8 mouse cellular contexts compared by ENCODE assay signal in the genomic region with DNA sequence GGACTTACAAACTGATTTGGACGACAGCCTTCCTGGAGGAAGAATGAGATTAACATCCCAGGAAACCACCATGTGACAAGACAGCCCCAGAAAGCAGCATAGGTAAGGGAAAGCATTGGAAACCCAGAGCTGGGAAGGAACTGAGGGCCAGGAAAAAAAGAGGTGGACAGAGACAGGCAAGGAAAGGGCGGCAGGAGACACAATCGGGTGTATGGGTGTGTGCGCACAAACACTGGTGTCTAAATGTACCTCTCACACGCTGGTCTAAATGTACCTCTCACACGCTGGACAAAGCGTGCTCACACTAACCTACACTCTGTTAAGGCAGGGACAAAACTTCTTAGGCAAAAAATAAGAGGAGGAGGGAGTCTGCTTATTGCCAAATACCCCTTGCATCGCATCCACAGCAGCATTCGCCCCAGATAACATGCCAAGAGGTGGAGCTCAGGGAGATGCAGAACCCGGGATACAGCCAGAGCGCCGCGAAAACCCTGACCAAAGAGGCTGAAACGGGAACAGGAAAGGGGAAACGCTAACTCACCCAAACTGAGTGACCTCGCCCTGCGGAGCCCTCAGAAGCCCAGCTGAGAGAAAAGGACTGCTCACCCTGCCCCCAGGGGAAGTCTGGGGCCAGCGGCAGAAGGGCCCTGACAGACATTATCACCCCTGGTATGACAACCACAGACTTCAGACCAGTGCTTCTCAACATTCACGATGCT. TPM values are rescaled to one million over a fixed set of nuclear protein-coding genes. Genes with fewer than 3 reads are reported as not detected.
DNase-seq lines count a peak whose midpoint lies in the region; ATAC-seq and TF ChIP-seq lines count a peak whose summit lies in the region.

No protein-coding gene starts in this region.

- ATAC-seq in forebrain, embryonic 11.5 days (replicated peaks; ENCODE audit: low FRiP score) = no peak
- ATAC-seq in kidney, postnatal 0 days (replicated peaks; ENCODE audit: low FRiP score, low read depth) = no peak
- ATAC-seq in midbrain, embryonic 15.5 days (replicated peaks) = no peak

- H3K4me3 ChIP-seq in forebrain, embryonic 11.5 days (ENCODE audit: low read depth, low read length) = peak overlapping the region; percentile 60; the same call in 1 of the 2 replicates
- peak overlapping the region; percentile 63 for H3K4me3 ChIP-seq in kidney, postnatal 0 days (replicated peaks; ENCODE audit: low read depth, low read length)
- H3K4me3 ChIP-seq in midbrain, embryonic 15.5 days = peak overlapping the region; percentile 65

- H3K4me1 ChIP-seq in forebrain, embryonic 11.5 days (replicated peaks; ENCODE audit: control insufficient read depth, insufficient read depth, low read length) = peaks cover 25% of the 10 kb centered on the region
- H3K4me1 ChIP-seq in kidney, postnatal 0 days (replicated peaks; ENCODE audit: insufficient read depth, low read length) = peaks cover 20% of the 10 kb centered on the region
- peaks cover 51% of the 10 kb centered on the region for H3K4me1 ChIP-seq in midbrain, embryonic 15.5 days

- no peak overlapping the region for H3K27ac ChIP-seq in forebrain, embryonic 11.5 days (ENCODE audit: low read depth, low read length)
- 0 out of 2 replicates have a peak overlapping the region, but pooled peaks have one; percentile 50 for H3K27ac ChIP-seq in kidney, postnatal 0 days
- H3K27ac ChIP-seq in midbrain, embryonic 15.5 days = peak overlapping the region; percentile 80

- TF ChIP-seq CTCF in kidney, postnatal 0 days (IDR thresholded peaks at IDR 0.05; ENCODE audit: low read depth) = no peak

- peak; percentile 35 for DNase-seq in cerebellum, adult 8-10 months
- no peak for DNase-seq in cerebellum, postnatal 14 days
- DNase-seq in A20 (ENCODE audit: low read depth, low spot score) = peak; percentile 55
- peak; percentile 52 for DNase-seq in forebrain, embryonic 11.5 days (ENCODE audit: low spot score)
- no peak for DNase-seq in kidney, postnatal 0 days (ENCODE audit: low spot score)
- no peak for DNase-seq in right cerebral cortex, postnatal 36 days (ENCODE audit: low spot score in 2 of 2)
- DNase-seq in embryo, embryonic 10.5 days (ENCODE audit: low spot score) = no peak

- 88% methylated on average over 19 of the region's 19 CpGs for WGBS in forebrain, embryonic 11.5 days
- WGBS in kidney, postnatal 0 days = 83% methylated on average over 19 of the region's 19 CpGs
- 86% methylated on average over 19 of the region's 19 CpGs for WGBS in midbrain, embryonic 15.5 days

- peaks cover 21% of the 10 kb centered on the region for H3K36me3 ChIP-seq in forebrain, embryonic 11.5 days (ENCODE audit: control insufficient read depth, insufficient read depth, low read length)
- H3K36me3 ChIP-seq in kidney, postnatal 0 days (ENCODE audit: insufficient read depth, low read length) = peaks cover 37% of the 10 kb centered on the region
- H3K36me3 ChIP-seq in midbrain, embryonic 15.5 days (replicated peaks) = peaks cover 36% of the 10 kb centered on the region

- peak overlapping the region; percentile 85; the same call in 1 of the 2 replicates for H3K4me2 ChIP-seq in forebrain, embryonic 11.5 days (ENCODE audit: low read depth, low read length, severe bottlenecking)
- H3K4me2 ChIP-seq in kidney, postnatal 0 days (ENCODE audit: low read length) = peak overlapping the region; percentile 70
- peak overlapping the region; percentile 83 for H3K4me2 ChIP-seq in midbrain, embryonic 15.5 days

- H3K9me3 ChIP-seq in forebrain, embryonic 11.5 days (ENCODE audit: control insufficient read depth, low read length) = no peaks in the 10 kb centered on the region
- H3K9me3 ChIP-seq in kidney, postnatal 0 days (replicated peaks; ENCODE audit: low read length) = no peaks in the 10 kb centered on the region
- no peaks in the 10 kb centered on the region for H3K9me3 ChIP-seq in midbrain, embryonic 15.5 days

- no peaks in the 10 kb centered on the region for H3K27me3 ChIP-seq in forebrain, embryonic 11.5 days (ENCODE audit: control insufficient read depth, insufficient read depth, low read length)
- no peaks in the 10 kb centered on the region for H3K27me3 ChIP-seq in kidney, postnatal 0 days (ENCODE audit: insufficient read depth, low read length)
- no peaks in the 10 kb centered on the region for H3K27me3 ChIP-seq in midbrain, embryonic 15.5 days (replicated peaks)

- no peak overlapping the region for H3K9ac ChIP-seq in forebrain, embryonic 11.5 days (ENCODE audit: low read length)
- H3K9ac ChIP-seq in kidney, postnatal 0 days (ENCODE audit: low read depth, low read length) = 0 out of 2 replicates have a peak overlapping the region, but pooled peaks have one; percentile 31
- 0 out of 2 replicates have a peak overlapping the region, but pooled peaks have one; percentile 9 for H3K9ac ChIP-seq in midbrain, embryonic 15.5 days

RNA-seq across cellular contexts. Expression of gene Rpl18, which starts 0.6 kb away (rescaled TPM):
- 936 and 958 TPM in 2 replicates for polyA plus RNA-seq in forebrain, embryonic 11.5 days (2014; fragmentation: Nextera tagmentation; extraction: Ambion mirVana)
- 1,049 and 1,142 TPM in 2 replicates for polyA plus RNA-seq in kidney, postnatal 0 days (2015; fragmentation: Nextera tagmentation; extraction: Ambion mirVana)
- 537 and 538 TPM in 2 replicates for polyA plus RNA-seq in midbrain, embryonic 15.5 days (2015; fragmentation: Nextera tagmentation; extraction: Ambion mirVana)

RNA-seq across cellular contexts. Expression of gene Sphk2, which starts 1.9 kb away (rescaled TPM):
- 27.0 and 27.9 TPM in 2 replicates for polyA plus RNA-seq in forebrain, embryonic 11.5 days (2014; fragmentation: Nextera tagmentation; extraction: Ambion mirVana)
- 20.8 and 22.3 TPM in 2 replicates for polyA plus RNA-seq in kidney, postnatal 0 days (2015; fragmentation: Nextera tagmentation; extraction: Ambion mirVana)
- 24.5 and 26.4 TPM in 2 replicates for polyA plus RNA-seq in midbrain, embryonic 15.5 days (2015; fragmentation: Nextera tagmentation; extraction: Ambion mirVana)

RNA-seq across cellular contexts. Expression of gene Fam83e, which starts 5.1 kb away (rescaled TPM):
- polyA plus RNA-seq in forebrain, embryonic 11.5 days (2014; fragmentation: Nextera tagmentation; extraction: Ambion mirVana) = 0.80 and 1.2 TPM in 2 replicates
- polyA plus RNA-seq in kidney, postnatal 0 days (2015; fragmentation: Nextera tagmentation; extraction: Ambion mirVana) = 0.23 and 0.28 TPM in 2 replicates
- 0.54 and 0.74 TPM in 2 replicates for polyA plus RNA-seq in midbrain, embryonic 15.5 days (2015; fragmentation: Nextera tagmentation; extraction: Ambion mirVana)

RNA-seq across cellular contexts. Expression of gene Spaca4, which starts 9.7 kb away (rescaled TPM):
- polyA plus RNA-seq in forebrain, embryonic 11.5 days (2014; fragmentation: Nextera tagmentation; extraction: Ambion mirVana) = not detected in 2 replicates
- polyA plus RNA-seq in kidney, postnatal 0 days (2015; fragmentation: Nextera tagmentation; extraction: Ambion mirVana) = not detected in 2 replicates
- not detected in 2 replicates for polyA plus RNA-seq in midbrain, embryonic 15.5 days (2015; fragmentation: Nextera tagmentation; extraction: Ambion mirVana)

RNA-seq across cellular contexts. Expression of gene Dbp, which starts 11.0 kb away (rescaled TPM):
- polyA plus RNA-seq in forebrain, embryonic 11.5 days (2014; fragmentation: Nextera tagmentation; extraction: Ambion mirVana) = 2.9 and 3.3 TPM in 2 replicates
- polyA plus RNA-seq in kidney, postnatal 0 days (2015; fragmentation: Nextera tagmentation; extraction: Ambion mirVana) = 8.4 and 8.6 TPM in 2 replicates
- polyA plus RNA-seq in midbrain, embryonic 15.5 days (2015; fragmentation: Nextera tagmentation; extraction: Ambion mirVana) = 3.3 and 3.8 TPM in 2 replicates

Comparison
In these comparisons a context has a peak if more than half of its experiments do, and no peak if none do; other contexts are left out.
1. DNase-seq: peak in cerebellum, adult 8-10 months (single experiment), A20 (single experiment) and forebrain, embryonic 11.5 days (single experiment); none in cerebellum, postnatal 14 days (0 of 2), kidney, postnatal 0 days (single experiment), right cerebral cortex, postnatal 36 days (0 of 2) and embryo, embryonic 10.5 days (single experiment).
2. Peak in every context shown above with its lines, with median percentiles within 50 percentile points of each other: H3K4me2 ChIP-seq and H3K4me3 ChIP-seq.